Mouse (Mus musculus) liver, adult 2 months (tissue): ENCODE results near the gene Limd2.

ENCODE experiments used
- CTCF ChIP-seq: fragments of 200-500 bp; IDR thresholded peaks from 2 replicates; pipeline ENCODE4 v1.5.1; 2011; ENCODE audit warnings: low read depth, low read length, control low read depth
- POLR2A ChIP-seq: fragments of 200-500 bp; IDR thresholded peaks from 2 replicates; pipeline ENCODE4 v1.6.1; 2011; ENCODE audit warnings: low read length, control low read depth; ENCODE audit not compliant: insufficient read depth; ENCODE audit errors: extremely low read depth

DNA sequence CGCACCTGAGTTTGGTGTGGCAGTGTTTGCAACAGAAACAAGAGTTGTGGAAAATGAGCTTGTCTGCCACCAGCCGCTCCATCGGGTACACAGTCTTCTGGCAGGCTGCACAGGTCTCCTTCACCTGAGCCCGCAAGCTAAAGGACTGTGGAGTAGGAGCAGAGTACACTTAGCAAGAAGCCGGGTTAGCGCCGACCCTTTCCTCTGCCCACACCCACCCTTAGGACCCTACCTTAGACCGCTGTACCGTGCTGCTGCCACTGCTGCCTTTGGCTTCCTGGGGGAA is 1.8 kb downstream of the Limd2 start:
- TF ChIP-seq CTCF, result no peak
- TF ChIP-seq POLR2A, result no peak
